Mouse (Mus musculus): Measurements from ENCODE around the gene Cdk14.

GRCm38 (mm10) chr5:4852711-4853320, 567.3 kb downstream of the Cdk14 start:
- no peak for TF ChIP-seq CTCF (conservative IDR thresholded peaks at IDR 0.05; ENCODE audit: low read length)
- TF ChIP-seq POU5F1 (IDR thresholded peaks at IDR 0.05; ENCODE audit: borderline replicate concordance, low read length): no peak

Measured in E14TG2a.4 (cell line).